Mouse (Mus musculus) midbrain, embryonic 15.5 days (tissue): ENCODE measurements around the gene 2310030G06Rik. TPM values are rescaled to one million over a fixed set of nuclear protein-coding genes. Genes with fewer than 3 reads are reported as not detected.

Source experiments
- ATAC-seq: fragments of 200-750 bp; cut with Nextera tagmentation; replicated peaks from 2 replicates; pipeline ENCODE4 v1.8.0; 2017; ENCODE audit warnings: moderate TSS enrichment
- H3K27ac ChIP-seq: fragments of 300-500 bp; sonication (generic); 2 replicates; pipeline ENCODE4 v1.5.1; 2015; ENCODE audit warnings: mild to moderate bottlenecking, inconsistent platforms
- H3K27me3 ChIP-seq: fragments of 300-500 bp; sonication (generic); replicated peaks from 2 replicates; pipeline ENCODE4 v1.6.1; 2015; ENCODE audit warnings: inconsistent platforms
- H3K36me3 ChIP-seq: fragments of 300-500 bp; sonication (generic); replicated peaks from 2 replicates; pipeline ENCODE4 v1.6.1; 2015; ENCODE audit warnings: inconsistent platforms
- H3K4me1 ChIP-seq: fragments of 300-500 bp; sonication (generic); 2 replicates; pipeline ENCODE4 v1.6.1; 2015; ENCODE audit warnings: inconsistent platforms
- H3K4me2 ChIP-seq: fragments of 300-500 bp; sonication (generic); 2 replicates; pipeline ENCODE4 v1.6.1; 2015; ENCODE audit warnings: inconsistent platforms, mild to moderate bottlenecking, moderate library complexity
- H3K4me3 ChIP-seq: fragments of 300-500 bp; sonication (generic); 2 replicates; pipeline ENCODE4 v1.5.1; 2015; ENCODE audit warnings: mild to moderate bottlenecking, inconsistent platforms
- H3K9ac ChIP-seq: fragments of 300-500 bp; sonication (generic); 2 replicates; pipeline ENCODE4 v1.6.1; 2015; ENCODE audit warnings: mild to moderate bottlenecking, inconsistent platforms
- H3K9me3 ChIP-seq: fragments of 300-500 bp; sonication (generic); 2 replicates; pipeline ENCODE4 v1.6.1; 2016; ENCODE audit warnings: inconsistent platforms
- WGBS: fragments of 180-500 bp; shearing (Covaris S2); methylation state at CpG from one replicate; pipeline ENCODE4 v1.1.7; 2015; ENCODE audit warnings: mixed read lengths; 5-methylcytosine and 5-hydroxymethylcytosine counted together
- polyA plus RNA-seq: library from polyadenylated mRNA; unstranded; fragments of >200 nt; fragmentation: Nextera tagmentation; extraction: Ambion mirVana; gene quantifications from 2 replicates; pipeline ENCODE4 v1.2.1, GENCODE M21; 2015

2310030G06Rik gene
- polyA plus RNA-seq, 1 experiment from 2014 or later = 2.3 TPM

DNA sequence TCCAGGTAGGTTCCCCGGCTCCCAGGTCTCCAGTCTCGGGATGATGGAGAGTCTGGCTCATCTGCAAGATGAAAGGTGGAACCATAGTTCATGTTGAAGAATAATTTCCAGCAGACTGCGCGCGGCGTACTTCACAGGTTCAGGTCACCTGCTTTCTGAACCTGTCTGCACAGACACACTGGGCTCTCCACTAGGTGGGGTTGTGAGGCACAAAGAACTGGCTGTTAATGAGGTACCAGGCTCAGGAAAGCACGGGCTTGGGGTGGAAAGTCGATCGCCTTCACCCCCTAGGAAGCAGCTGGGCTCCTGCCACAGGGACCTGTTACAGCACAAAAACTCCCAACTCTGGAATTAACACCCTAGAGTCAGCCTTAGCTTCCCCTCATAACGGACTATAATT, 52.7 kb downstream of the 2310030G06Rik start:
- Histone ChIP-seq H3K4me2 (no peak overlapping the region), H3K4me1 (peaks cover 22% of the 10 kb centered on the region), H3K36me3 (peaks cover 14% of the 10 kb centered on the region; the same call in 1 of the 2 replicates), H3K9ac (no peak overlapping the region), H3K4me3 (no peak overlapping the region), H3K27me3 (no peaks in the 10 kb centered on the region), H3K27ac (no peak overlapping the region), H3K9me3 (no peaks in the 10 kb centered on the region)
- WGBS = 20% methylated on average over 10 of the region's 10 CpGs
- ATAC-seq = no peak

DNA sequence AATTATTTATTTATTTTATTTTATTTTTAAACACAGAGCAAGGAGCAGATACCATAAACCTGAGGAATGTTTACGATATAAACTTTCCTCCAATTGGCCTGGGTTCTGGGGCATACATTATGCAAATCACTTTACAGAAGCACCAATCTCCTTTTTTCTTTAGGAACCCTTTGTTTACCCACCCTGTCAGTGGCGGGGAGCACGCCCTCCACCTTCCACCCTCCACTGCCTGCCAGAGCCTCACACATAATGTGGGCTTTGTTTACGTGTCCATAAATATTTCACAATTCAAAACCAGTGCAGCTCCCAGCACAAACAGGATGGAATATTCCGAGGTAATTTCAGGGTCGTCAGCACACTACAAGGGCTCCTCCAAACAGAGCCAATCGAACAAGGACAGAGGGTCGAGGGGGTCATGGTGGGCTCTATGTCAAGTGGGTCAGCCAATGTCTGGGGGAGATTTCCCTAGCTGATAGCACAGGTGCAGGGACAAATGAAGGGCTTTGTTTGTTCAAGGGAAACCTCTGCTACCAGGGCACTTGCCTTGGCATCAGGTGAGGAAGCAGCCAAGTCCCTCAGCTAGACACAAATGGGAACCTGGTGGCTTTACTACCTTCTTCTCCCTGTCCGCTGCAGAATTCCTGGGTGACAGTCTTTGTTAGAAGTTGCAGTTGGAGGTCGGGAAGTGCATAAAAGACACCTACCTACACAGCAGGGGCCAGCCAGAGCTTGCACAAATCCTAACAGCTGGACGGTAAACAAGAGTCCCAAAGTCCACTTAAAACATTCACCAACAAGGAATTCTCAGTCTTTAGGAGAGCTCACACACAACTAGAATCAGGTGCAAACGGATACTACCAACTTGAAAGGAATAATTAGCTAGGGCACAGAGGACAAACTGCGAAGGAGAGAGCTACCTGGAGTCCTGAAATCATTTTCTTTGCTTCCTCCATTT, 53.4 kb downstream of the 2310030G06Rik start:
- Histone ChIP-seq H3K4me2 (no peak overlapping the region), H3K9me3 (no peaks in the 10 kb centered on the region), H3K4me1 (peaks cover 18% of the 10 kb centered on the region), H3K27me3 (no peaks in the 10 kb centered on the region), H3K4me3 (no peak overlapping the region), H3K36me3 (peaks cover 14% of the 10 kb centered on the region; the same call in 1 of the 2 replicates), H3K9ac (no peak overlapping the region), H3K27ac (no peak overlapping the region)
- no peak for ATAC-seq
- WGBS = 18% methylated on average over 13 of the region's 13 CpGs

Other genes with a start within 250 kb of the 2310030G06Rik start
- 106 and 111 TPM in 2 replicates for gene Pts, start 217.8 kb downstream of the 2310030G06Rik start, polyA plus RNA-seq
- 19.3 and 19.6 TPM in 2 replicates for gene Il18, start 191.7 kb downstream of the 2310030G06Rik start, polyA plus RNA-seq
- gene Bco2, start 191.4 kb downstream of the 2310030G06Rik start, polyA plus RNA-seq = 0.31 and 0.45 TPM in 2 replicates
- gene Tex12, start 185.2 kb downstream of the 2310030G06Rik start, polyA plus RNA-seq = 0.18 and 0.26 TPM in 2 replicates
- gene Sdhd, start 142.7 kb downstream of the 2310030G06Rik start, polyA plus RNA-seq = 232 and 244 TPM in 2 replicates
- gene Timm8b, start 142.6 kb downstream of the 2310030G06Rik start, polyA plus RNA-seq = 322 and 333 TPM in 2 replicates
- 4.7 and 5.6 TPM in 2 replicates for gene Pih1d2, start 129.2 kb downstream of the 2310030G06Rik start, polyA plus RNA-seq
- gene Nkapd1, start 129.1 kb downstream of the 2310030G06Rik start, polyA plus RNA-seq = 20.0 and 20.3 TPM in 2 replicates
- 43.9 and 51.9 TPM in 2 replicates for gene Dlat, start 86.8 kb downstream of the 2310030G06Rik start, polyA plus RNA-seq
- gene Dixdc1, start 7.0 kb downstream of the 2310030G06Rik start, polyA plus RNA-seq = 33.0 and 37.9 TPM in 2 replicates
- gene Cryab, start 4.8 kb upstream of the 2310030G06Rik start, polyA plus RNA-seq = 10.7 and 11.8 TPM in 2 replicates
- gene Hspb2, start 5.8 kb upstream of the 2310030G06Rik start, polyA plus RNA-seq = 0.87 and 1.1 TPM in 2 replicates
- gene Fdxacb1, start 21.7 kb upstream of the 2310030G06Rik start, polyA plus RNA-seq = 12.0 and 12.3 TPM in 2 replicates
- gene Alg9, start 28.5 kb upstream of the 2310030G06Rik start, polyA plus RNA-seq = 60.3 and 63.1 TPM in 2 replicates
- 52.3 TPM in 2 replicates for gene 1110032A03Rik, start 29.0 kb upstream of the 2310030G06Rik start, polyA plus RNA-seq
- gene Ppp2r1b, start 98.8 kb upstream of the 2310030G06Rik start, polyA plus RNA-seq = 41.6 and 42.5 TPM in 2 replicates